In genomic region chr13:37540980-37541531, GRCm38 (mm10) we compare ENCODE assay signal across 8 mouse cellular contexts.
A peak's percentile ranks its signal among the peaks of the same experiment; 100 is the strongest.
DNase-seq lines count a peak whose midpoint lies in the region; ATAC-seq and TF ChIP-seq lines count a peak whose summit lies in the region.
"Had no signal": no experiment of that assay in that cellular context is flagged by ENCODE, and none has a peak within 500 bp of the region (broad histone marks: within the 10 kb centered on the region; RNA-seq: fewer than 3 reads in every experiment).

No protein-coding gene starts in this region.

- 0 out of 2 replicates have a peak, but pooled peaks have one; percentile 7 for ATAC-seq in hindbrain, embryonic 11.5 days (ENCODE audit: low FRiP score)
- no peak for ATAC-seq in hindbrain, postnatal 0 days
- ATAC-seq in lung, postnatal 0 days: no peak
- ATAC-seq: midbrain, embryonic 15.5 days had no signal

- H3K36me3 ChIP-seq in hindbrain, embryonic 11.5 days (ENCODE audit: control insufficient read depth, insufficient read depth, low read length): no peaks in the 10 kb centered on the region
- no peaks in the 10 kb centered on the region for H3K36me3 ChIP-seq in hindbrain, postnatal 0 days (ENCODE audit: insufficient read depth, low read length)
- H3K36me3 ChIP-seq in lung, postnatal 0 days (ENCODE audit: insufficient read depth, low read length): no peaks in the 10 kb centered on the region
- H3K36me3 ChIP-seq in embryonic facial prominence, embryonic 10.5 days (replicated peaks): no peaks in the 10 kb centered on the region
- no peaks in the 10 kb centered on the region for H3K36me3 ChIP-seq in limb, embryonic 10.5 days
- H3K36me3 ChIP-seq: midbrain, embryonic 15.5 days had no signal

- H3K4me2 ChIP-seq in hindbrain, embryonic 11.5 days (replicated peaks; ENCODE audit: low read depth, low read length): no peak overlapping the region
- no peak overlapping the region for H3K4me2 ChIP-seq in hindbrain, postnatal 0 days (ENCODE audit: low read depth, low read length)
- H3K4me2 ChIP-seq in lung, postnatal 0 days (replicated peaks; ENCODE audit: low read depth, low read length): no peak overlapping the region
- H3K4me2 ChIP-seq: midbrain, embryonic 15.5 days had no signal

- TF ChIP-seq EP300 in lung, postnatal 0 days (IDR thresholded peaks at IDR 0.05): no peak

- no peaks in the 10 kb centered on the region for H3K4me1 ChIP-seq in hindbrain, embryonic 11.5 days (replicated peaks; ENCODE audit: control insufficient read depth, insufficient read depth, low read length)
- no peaks in the 10 kb centered on the region for H3K4me1 ChIP-seq in hindbrain, postnatal 0 days (ENCODE audit: insufficient read depth, low read length)
- peaks cover 5% of the 10 kb centered on the region for H3K4me1 ChIP-seq in lung, postnatal 0 days (ENCODE audit: insufficient read depth, low read depth, low read length)
- H3K4me1 ChIP-seq in embryonic facial prominence, embryonic 10.5 days: peaks cover 26% of the 10 kb centered on the region
- H3K4me1 ChIP-seq in limb, embryonic 10.5 days: peaks cover 25% of the 10 kb centered on the region
- H3K4me1 ChIP-seq: midbrain, embryonic 15.5 days had no signal

- no peaks in the 10 kb centered on the region for H3K9me3 ChIP-seq in hindbrain, embryonic 11.5 days (ENCODE audit: control insufficient read depth, low read length)
- H3K9me3 ChIP-seq in hindbrain, postnatal 0 days (ENCODE audit: low read length): no peaks in the 10 kb centered on the region
- no peaks in the 10 kb centered on the region for H3K9me3 ChIP-seq in lung, postnatal 0 days (ENCODE audit: low read length)
- H3K9me3 ChIP-seq in embryonic facial prominence, embryonic 10.5 days: no peaks in the 10 kb centered on the region
- no peaks in the 10 kb centered on the region for H3K9me3 ChIP-seq in limb, embryonic 10.5 days (replicated peaks)
- H3K9me3 ChIP-seq: midbrain, embryonic 15.5 days had no signal

- H3K9ac ChIP-seq in hindbrain, embryonic 11.5 days (ENCODE audit: low read depth, low read length): no peak overlapping the region
- no peak overlapping the region for H3K9ac ChIP-seq in hindbrain, postnatal 0 days (replicated peaks; ENCODE audit: low read length)
- H3K9ac ChIP-seq in lung, postnatal 0 days (replicated peaks; ENCODE audit: low read depth): no peak overlapping the region
- H3K9ac ChIP-seq: midbrain, embryonic 15.5 days had no signal

- H3K4me3 ChIP-seq in hindbrain, embryonic 11.5 days (ENCODE audit: low read depth, low read length): no peak overlapping the region
- H3K4me3 ChIP-seq in hindbrain, postnatal 0 days (ENCODE audit: low read length): no peak overlapping the region
- H3K4me3 ChIP-seq in lung, postnatal 0 days (ENCODE audit: low read depth, low read length): no peak overlapping the region
- peak overlapping the region; percentile 34 for H3K4me3 ChIP-seq in embryonic facial prominence, embryonic 10.5 days
- peak overlapping the region; percentile 26; the same call in 1 of the 2 replicates for H3K4me3 ChIP-seq in limb, embryonic 10.5 days
- H3K4me3 ChIP-seq: midbrain, embryonic 15.5 days had no signal

- peak; percentile 23 for DNase-seq in hindbrain, embryonic 11.5 days (ENCODE audit: low spot score)
- DNase-seq in hindbrain, postnatal 0 days (ENCODE audit: low spot score): no peak
- DNase-seq in lung, postnatal 0 days (ENCODE audit: low spot score): no peak
- no peak for DNase-seq in lung, postnatal 36 days
- peak; percentile 36 for DNase-seq in embryonic facial prominence, embryonic 10.5 days (ENCODE audit: low spot score)
- DNase-seq in limb, embryonic 10.5 days (ENCODE audit: low spot score): no peak
- DNase-seq in gastrocnemius, postnatal 10 days: no peak

- WGBS in hindbrain, embryonic 11.5 days: 16% methylated on average over 4 of the region's 5 CpGs
- 10% methylated on average over 4 of the region's 5 CpGs for WGBS in hindbrain, postnatal 0 days
- 30% methylated on average over 4 of the region's 5 CpGs for WGBS in lung, postnatal 0 days
- 7% methylated on average over 4 of the region's 5 CpGs for WGBS in embryonic facial prominence, embryonic 10.5 days
- 43% methylated on average over 4 of the region's 5 CpGs for WGBS in limb, embryonic 10.5 days

- no peak overlapping the region for H3K27ac ChIP-seq in hindbrain, embryonic 11.5 days (ENCODE audit: low read depth, low read length)
- H3K27ac ChIP-seq in hindbrain, postnatal 0 days: no peak overlapping the region
- H3K27ac ChIP-seq in lung, postnatal 0 days (ENCODE audit: low read length): peak overlapping the region; percentile 20; the same call in 1 of the 2 replicates
- peak overlapping the region; percentile 65 for H3K27ac ChIP-seq in embryonic facial prominence, embryonic 10.5 days (replicated peaks)
- peak overlapping the region; percentile 64 for H3K27ac ChIP-seq in limb, embryonic 10.5 days
- H3K27ac ChIP-seq: midbrain, embryonic 15.5 days had no signal

- H3K27me3 ChIP-seq in hindbrain, embryonic 11.5 days (ENCODE audit: control insufficient read depth, insufficient read depth, low read length): no peaks in the 10 kb centered on the region
- no peaks in the 10 kb centered on the region for H3K27me3 ChIP-seq in hindbrain, postnatal 0 days (ENCODE audit: insufficient read depth, low read length)
- H3K27me3 ChIP-seq in lung, postnatal 0 days (replicated peaks; ENCODE audit: insufficient read depth, low read length): no peaks in the 10 kb centered on the region
- no peaks in the 10 kb centered on the region for H3K27me3 ChIP-seq in embryonic facial prominence, embryonic 10.5 days (replicated peaks; ENCODE audit: low read depth, poor library complexity, severe bottlenecking)
- no peaks in the 10 kb centered on the region for H3K27me3 ChIP-seq in limb, embryonic 10.5 days (ENCODE audit: low read depth, poor library complexity, severe bottlenecking)
- H3K27me3 ChIP-seq: midbrain, embryonic 15.5 days had no signal

- TF ChIP-seq CTCF in hindbrain, postnatal 0 days (IDR thresholded peaks at IDR 0.05; ENCODE audit: low read depth): no peak
- TF ChIP-seq CTCF in lung, postnatal 0 days (IDR thresholded peaks at IDR 0.05): no peak

Comparison
In these comparisons a context has a peak if more than half of its experiments do, and no peak if none do; other contexts are left out.
1. DNase-seq: peak in hindbrain, embryonic 11.5 days (single experiment) and embryonic facial prominence, embryonic 10.5 days (single experiment); none in hindbrain, postnatal 0 days (single experiment), lung, postnatal 0 days (single experiment), lung, postnatal 36 days (single experiment), limb, embryonic 10.5 days (single experiment) and gastrocnemius, postnatal 10 days (single experiment).
2. H3K27ac ChIP-seq: peak in lung, postnatal 0 days (single experiment), embryonic facial prominence, embryonic 10.5 days (single experiment) and limb, embryonic 10.5 days (single experiment); none in hindbrain, embryonic 11.5 days (single experiment) and hindbrain, postnatal 0 days (single experiment).
3. H3K4me3 ChIP-seq: peak in embryonic facial prominence, embryonic 10.5 days (single experiment) and limb, embryonic 10.5 days (single experiment); none in hindbrain, embryonic 11.5 days (single experiment), hindbrain, postnatal 0 days (single experiment) and lung, postnatal 0 days (single experiment).